Mouse (Mus musculus) B cell, adult 2 months (primary cell): ENCODE measurements around the gene Trpm8.

Experiments
- DNase-seq, 2 experiments: peaks; one replicate each; pipeline ENCODE4 v3.0.0; 2022

Trpm8 gene

DNA sequence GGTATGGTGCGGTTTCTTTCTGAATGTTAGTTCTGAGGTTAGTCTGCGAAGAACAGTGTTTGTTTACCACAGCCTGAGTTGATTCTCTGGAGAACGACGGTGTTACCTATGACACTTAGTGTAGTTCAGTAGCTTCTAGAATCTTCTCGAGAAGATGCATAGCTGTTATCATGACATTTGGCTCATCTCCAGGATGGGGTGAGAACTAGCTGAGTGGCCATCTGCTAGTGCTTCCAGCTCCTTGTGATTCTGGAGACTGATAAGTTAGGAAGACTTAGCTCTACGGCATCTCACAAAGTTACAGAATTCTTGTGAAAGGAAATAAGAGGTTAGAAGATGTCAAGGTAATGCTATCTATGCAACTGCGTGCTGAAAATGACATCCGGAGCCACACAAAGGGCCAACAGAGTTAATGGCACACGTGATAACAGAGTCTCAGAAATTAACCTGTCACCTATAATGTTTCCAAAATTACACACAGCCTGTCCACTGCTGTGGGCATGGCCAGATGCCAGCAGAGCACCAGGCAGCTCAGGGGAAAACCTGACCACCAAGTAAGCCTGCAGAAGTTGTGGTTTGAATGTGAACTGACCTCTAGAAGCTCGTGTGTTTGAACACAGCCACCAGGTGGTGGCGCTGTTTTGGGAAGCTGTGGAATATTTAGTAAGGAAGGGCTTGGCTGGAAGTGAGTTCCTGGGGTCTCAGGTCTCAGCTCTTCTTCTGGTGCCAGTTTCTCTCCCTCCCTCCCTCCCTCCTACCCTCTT is 89.6 kb downstream of the Trpm8 start:
- DNase-seq = no peak

DNA sequence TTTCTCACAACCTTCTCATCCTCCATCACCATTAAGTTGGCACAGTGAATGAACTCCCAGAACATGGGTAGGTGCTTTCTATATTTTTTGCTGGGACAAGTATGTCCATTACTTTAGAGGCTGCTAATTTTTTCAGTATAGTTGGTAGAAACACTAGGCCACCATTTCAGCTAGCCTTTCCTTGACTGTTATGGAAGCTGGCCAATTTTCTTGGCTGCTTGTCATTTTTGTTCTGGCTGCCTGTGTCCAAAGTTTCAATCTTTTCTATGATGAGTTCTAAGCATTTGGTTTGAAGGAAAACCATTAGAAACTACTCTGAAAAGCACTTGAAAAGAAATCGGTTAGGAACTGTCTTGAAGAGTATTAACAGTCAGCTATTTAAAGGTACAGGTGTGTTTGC is 101.0 kb downstream of the Trpm8 start:
- no peak for DNase-seq

DNA sequence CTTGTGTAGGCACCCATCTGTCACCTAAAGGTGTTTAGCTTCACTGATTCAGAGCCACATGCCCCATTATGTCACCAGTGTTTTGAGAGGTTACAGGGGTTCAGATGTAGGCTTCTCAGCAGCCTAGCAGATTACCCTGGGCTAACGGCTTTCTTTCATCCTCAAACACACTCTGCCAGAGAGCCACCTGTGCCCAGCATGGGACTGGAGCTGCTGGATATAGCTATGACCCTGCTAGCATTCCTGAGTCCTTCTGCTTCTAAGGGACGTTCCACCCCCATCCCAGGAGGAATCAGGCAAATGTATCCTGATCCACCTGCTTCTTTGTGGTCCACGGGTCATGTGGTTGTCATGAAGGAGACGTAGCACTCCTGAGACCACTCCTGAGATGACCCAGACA is 114.2 kb downstream of the Trpm8 start:
- DNase-seq = no peak

DNA sequence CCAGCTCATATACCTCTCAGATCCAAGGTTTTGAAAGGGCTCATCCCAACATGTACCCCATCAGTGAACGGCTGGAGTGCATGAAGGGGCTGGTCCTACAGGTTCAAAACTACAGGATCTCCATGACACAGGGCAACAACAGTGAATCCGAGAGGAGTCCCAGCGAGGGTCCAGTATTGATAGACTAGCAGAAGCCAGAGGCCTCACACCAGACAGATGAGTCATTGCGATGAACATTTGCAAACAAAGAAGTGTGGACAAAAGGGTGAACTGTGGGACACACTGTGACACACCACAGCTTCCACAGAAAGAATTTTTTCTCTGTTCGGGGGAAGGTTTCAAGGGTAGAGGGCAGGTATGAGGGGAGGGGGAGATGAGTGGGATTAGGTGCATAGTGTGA is 115.9 kb downstream of the Trpm8 start:
- no peak for DNase-seq

DNA sequence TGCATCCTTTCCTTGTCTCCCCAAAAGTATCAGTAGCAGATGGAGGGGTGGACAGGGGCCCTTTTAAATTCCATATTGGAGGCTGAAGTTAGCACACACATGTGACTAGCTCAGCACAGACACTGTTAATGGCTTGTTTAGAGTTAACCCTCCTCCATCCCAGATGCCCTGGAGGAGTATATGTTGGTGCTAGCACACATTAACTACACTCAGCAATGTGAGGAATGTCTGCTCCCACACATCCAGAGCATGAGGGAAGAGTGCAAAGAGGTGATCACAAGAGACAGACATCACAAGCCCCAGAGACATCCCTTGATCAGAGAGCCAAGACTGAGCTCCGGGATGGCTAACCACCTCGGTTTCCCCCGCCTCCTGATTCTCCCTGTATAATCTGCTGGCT is 125.9 kb downstream of the Trpm8 start:
- no peak for DNase-seq

DNA sequence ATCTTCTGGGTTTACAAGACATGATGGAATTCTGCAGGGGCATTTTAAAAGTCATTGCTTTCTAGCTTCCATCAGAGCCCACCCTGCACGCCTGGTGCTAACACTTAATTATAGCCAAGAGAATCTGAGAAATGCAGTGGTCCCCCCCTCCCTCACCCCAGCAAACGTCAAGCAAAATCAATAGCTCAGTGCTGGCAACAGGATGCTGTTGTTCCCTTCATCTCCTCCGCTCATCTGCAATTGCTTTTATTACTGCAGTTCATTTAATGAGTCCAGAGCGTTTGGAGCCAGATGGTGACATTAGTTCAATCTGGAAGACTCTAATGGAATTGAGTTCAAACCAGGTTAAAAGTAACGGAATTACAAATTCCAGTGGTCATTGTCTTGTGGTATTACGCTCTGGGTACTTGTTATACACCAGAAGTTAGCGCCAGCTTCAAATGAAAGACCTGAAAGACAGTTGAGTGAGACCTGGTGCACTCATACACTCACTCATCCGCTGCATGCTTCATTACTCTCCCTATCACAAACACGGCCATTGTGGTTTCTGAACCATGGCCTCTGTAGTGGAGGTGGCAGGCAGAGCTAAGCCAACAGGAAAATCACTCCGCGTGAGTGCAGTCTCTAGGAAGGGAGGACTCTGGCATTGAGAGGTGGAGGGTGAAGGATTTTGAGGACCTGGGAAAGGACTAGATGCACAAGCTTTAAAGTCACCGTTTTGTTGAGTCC is 128.8 kb downstream of the Trpm8 start:
- DNase-seq = no peak

DNA sequence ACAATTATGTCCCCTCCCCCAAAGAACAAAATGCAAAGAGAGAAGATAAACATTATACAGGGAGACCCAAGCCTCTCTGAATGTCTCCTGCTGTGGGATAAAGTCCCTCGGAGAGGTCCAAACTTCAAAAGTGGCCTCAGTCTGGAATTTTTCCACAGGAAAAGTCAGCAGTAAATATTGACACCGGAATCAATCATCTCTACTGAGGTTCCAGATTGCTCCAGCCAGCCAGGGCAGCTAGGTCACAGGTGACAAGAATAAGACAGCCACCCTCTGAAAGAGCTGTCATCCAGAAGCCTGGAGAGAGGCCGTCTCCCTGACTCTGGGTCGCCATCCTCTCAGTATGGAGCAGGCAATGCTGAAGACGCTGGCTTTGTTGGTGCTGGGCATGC is 129.3 kb downstream of the Trpm8 start, which contains the start of gene Spp2:
TSS of gene Spp2 (plus strand) at position 155 of the 392 bp plus-strand sequence.
- no peak for DNase-seq

DNA sequence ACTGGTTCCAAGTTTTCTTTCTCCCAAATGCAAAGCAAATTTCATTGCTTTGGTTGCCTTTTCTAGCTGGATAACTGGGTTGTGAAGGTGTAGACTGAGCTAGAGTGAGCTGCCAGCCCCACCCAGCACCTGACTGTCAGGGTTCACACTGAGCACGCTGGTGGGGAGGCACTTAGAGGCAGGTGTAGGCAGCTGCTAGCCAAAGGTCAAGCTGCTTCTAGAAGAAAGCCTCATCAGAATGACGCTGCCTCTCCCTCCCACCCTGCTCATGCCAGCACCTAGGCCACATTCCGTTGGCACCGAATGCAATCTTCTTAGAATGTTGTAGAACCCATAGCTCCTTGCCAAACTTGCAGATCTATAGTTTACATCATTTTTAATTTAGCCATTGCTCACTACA is 130.9 kb downstream of the Trpm8 start:
- DNase-seq = no peak

DNA sequence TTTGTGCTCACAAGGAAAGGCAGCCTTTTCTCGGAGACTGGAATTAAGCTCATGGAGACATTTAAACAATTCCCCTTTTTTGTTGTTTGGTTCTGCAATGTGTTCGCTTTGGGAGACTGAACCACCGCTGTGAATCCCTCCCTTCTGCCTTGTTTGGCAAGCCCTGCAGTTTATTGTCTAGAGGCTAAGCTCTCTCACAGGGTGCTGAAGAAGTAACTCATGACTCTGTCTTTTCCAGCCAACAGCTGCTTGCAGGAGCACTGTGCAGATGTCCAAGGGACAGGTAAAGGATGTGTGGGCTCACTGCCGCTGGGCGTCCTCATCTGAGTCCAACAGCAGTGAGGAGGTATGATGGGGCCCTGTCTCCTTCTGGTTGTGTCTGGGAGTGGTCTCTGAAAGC is 134.6 kb downstream of the Trpm8 start:
- DNase-seq = no peak

DNA sequence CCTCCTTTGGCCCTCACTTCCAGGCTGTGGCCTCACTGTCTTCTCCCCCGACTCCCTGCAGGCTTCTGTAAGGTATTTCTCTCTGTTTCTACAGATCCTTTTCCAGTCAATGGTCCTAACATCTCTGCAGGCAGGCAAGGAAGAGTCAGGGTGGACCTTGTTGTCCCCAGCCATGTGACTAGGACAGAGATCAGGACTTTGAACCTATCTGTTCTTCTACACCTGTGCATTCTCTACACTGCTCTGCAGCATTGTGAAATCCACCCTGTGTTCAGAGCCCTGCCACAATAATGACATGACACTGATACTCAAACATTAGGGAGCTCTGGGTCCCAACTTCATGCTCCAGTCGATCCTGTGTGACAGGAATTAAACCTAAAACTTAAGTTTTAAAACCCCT is 141.5 kb downstream of the Trpm8 start:
- no peak for DNase-seq

DNA sequence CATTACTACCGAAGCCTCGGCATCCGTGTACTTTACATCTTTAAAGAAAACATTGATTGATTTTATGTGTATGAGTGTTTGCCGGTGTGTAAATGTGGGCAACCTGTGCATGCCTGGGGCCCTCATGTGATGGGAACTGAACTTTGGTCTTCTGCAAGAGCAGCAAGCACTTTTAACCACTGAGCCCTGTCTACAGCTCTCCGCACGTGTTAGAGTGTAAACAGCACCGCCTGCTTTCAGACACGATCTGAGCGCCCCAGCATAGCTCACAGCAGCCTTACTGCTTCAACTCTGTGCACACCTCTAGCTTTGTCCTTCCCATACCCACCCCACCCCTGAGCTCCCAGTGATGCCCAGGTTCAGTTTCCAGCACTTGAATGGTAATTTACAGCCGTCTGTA is 144.6 kb downstream of the Trpm8 start:
- no peak for DNase-seq

DNA sequence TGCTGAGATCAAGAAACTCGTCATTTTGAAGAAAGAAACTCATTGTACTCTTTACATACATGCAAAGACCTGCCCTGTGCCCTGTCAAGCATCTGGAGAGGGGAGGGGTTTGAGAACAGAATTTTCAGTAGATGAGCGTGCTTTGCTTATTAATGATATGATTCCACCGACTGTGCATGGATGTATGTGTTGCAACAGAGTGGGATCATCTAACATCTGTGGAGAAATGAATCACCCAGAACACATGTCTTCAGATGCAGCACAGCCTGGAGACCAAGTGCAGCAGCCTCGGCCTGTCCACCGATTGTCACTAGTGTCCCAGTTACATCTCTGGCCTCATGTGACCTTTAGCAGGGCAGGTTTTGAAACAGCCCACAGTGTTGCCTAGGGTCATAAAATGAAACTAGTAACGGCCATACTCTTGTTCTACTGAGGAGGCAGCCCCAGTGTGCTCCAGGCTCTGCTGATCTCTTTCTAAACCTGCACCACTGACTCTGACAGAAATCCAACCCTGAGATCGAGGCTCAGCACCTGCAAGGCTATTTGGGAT is 145.5 kb downstream of the Trpm8 start:
- DNase-seq = no peak

DNA sequence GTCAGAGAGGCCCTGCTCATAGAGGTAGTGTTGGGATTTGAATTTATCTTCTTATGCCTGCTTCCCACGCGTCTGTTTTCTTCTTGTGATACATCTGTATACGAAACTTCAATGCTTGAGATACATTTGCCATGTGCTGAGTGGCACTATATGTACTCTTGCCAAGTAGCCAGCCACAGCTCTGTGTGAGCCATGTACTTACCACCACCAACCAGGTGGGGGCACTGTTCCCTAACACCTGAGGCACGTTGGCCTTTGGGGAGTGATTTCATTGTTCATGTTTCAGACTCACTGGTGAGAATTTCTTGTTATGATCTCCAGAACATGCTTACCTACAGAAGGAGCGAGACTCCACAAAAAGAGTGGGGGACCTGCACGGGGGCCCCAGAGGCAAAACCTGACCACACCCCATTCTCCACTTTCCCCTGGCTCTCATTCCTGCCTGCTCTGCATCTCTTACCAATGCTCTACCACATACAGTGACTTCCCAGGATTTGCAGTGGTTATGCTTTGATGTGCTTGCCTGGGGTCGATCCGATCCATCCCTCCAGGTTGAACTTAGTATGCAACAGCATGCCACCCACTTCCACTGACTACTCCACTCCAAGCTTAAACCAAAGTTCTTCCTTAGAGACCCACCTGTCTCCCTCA is 147.3 kb downstream of the Trpm8 start:
- peak; percentile 81 to 82 for DNase-seq

DNA sequence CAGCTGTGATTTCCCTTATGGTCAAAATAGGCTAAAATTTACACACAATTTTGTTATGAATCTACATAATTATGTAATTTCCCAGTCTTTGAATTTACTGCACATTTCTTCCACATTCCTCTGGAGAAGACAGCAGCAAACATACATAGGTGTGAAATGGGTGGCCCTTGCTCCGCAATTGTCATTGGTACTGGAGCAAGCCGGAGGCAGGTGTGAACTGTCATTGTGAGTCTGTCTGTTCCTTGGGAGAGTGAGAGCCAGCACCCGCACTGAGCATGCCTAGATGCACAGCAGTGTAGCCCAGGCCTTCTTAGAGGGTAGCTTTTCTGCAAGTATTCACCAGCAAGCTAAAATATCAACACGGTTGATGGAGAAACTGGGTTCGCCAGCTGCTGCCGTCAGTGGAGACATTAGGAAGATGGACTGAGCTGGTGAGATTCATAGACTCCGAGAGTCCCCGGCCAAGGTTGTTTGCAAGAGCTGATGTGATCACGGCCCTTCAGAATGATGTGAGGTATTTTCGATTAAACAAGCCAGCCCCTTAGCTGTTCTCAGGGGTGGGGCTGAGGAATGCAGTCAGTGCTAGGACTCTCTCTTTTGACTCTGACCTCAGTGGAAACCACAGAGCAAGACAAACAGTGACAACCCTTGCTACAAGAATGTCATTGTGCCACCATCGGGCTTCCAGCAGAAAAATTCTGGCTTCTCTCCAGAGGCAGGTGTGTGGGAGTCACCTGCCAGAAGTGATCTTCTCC is 150.7 kb downstream of the Trpm8 start:
- DNase-seq = no peak

DNA sequence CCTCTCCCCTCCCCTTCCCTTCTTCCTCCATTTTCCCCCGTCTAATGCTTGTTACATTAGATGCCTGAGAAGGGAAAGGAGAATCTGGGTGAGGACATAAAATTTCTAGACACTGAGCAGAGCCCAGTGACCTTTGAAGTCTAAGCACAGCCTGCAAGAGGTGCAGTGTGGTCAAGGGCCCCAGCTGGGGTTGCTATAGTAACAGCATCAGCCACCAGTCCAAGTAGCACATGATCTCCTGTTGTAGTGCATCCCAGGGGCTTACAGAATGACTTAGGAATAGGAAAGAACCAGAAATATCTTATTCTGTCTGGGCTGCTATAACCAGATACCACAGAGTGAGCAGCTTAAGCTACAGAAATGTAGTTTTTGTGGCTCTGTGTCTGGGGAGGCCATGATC is 152.0 kb downstream of the Trpm8 start:
- DNase-seq = no peak

DNA sequence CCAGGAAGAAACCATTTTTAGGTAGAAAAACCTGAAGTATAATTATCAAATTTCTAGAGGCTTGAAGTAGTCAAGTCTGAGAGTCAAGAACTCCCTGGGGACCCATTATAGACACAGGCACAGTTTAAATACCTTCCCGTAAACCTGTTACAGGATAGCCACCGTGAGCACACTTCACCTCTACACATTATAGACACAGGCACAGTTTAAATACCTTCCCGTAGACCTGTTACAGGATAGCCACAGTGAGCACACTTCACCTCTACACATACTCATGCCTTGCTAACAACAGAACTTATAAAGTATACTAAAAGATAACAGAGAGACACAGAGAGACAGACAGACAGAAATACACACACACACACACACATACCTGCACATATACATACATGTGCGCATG is 153.8 kb downstream of the Trpm8 start:
- no peak for DNase-seq

DNA sequence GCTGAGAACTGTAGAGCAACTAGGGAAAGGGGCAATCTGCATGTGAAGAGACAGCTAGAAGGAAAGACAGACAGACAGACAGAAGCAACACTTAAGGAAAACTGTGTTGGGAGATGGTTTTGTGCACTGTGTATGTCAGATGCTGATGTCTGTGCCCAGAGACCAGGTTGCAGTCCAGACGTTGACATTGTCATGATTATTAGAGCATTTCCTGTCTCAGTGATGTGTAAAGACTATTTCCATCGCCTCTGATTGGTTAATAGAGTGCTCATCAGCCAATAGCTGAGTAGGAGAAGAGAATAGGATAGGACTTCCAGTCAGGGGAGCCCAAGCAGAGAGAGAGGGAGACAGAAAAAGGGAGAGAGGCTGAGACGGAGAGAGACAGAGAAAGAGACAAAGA is 155.1 kb downstream of the Trpm8 start:
- no peak for DNase-seq

DNA sequence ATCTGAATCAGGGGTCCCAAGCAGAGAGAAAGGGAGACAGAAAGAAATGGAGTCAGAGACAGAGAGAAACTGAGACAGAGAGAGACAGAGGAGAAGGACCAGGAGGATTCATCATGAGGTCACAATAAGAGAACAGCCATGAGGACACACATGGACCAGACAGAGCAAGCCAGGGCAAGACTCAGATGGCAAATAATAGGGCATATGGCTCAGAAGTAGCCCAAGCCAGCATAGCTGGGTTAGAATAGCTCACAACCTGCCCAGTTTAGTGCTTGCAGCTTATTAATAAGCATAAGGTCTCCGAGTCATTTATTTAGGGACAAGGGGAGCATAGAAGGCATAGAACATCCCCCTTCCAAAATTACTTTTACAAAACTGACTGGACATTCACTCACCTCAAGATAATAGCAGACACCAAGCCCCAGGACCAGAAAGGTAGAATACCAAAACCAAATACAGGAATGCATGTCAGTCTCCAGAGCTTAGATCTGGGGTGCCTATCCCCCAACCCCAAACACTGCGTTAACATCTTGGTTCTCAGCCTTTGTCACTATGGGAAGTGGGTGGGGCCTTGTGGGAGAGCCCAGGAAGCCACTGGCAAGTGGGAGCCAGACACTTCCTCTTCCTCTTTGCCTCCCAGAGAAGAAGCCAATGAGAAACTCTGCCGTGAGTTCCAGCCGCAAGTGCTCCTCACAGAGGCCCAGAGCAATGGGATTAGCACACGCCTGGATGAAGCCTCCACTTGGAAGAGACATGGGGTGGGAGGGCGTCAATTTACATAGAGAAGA is 155.8 kb downstream of the Trpm8 start:
- DNase-seq = no peak

DNA sequence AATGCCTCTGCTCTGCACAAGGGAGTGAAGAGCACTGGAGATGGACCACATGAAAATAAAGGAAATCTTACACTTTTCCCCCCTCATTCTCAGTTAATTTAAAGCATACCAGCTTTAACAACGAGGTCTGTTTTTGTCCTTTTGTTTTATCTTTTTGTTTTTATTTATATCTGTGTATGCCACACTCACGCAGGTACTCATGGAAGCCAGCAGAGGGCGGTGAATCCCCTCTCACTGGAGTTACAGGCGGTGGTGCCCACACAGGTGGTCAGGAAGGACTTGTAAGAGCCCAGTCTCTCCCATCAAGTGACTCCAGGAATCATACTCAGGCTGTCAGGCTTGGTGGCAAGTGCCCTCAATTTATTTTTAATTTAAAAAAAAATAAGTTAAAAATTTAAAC is 156.6 kb downstream of the Trpm8 start:
- DNase-seq = no peak

DNA sequence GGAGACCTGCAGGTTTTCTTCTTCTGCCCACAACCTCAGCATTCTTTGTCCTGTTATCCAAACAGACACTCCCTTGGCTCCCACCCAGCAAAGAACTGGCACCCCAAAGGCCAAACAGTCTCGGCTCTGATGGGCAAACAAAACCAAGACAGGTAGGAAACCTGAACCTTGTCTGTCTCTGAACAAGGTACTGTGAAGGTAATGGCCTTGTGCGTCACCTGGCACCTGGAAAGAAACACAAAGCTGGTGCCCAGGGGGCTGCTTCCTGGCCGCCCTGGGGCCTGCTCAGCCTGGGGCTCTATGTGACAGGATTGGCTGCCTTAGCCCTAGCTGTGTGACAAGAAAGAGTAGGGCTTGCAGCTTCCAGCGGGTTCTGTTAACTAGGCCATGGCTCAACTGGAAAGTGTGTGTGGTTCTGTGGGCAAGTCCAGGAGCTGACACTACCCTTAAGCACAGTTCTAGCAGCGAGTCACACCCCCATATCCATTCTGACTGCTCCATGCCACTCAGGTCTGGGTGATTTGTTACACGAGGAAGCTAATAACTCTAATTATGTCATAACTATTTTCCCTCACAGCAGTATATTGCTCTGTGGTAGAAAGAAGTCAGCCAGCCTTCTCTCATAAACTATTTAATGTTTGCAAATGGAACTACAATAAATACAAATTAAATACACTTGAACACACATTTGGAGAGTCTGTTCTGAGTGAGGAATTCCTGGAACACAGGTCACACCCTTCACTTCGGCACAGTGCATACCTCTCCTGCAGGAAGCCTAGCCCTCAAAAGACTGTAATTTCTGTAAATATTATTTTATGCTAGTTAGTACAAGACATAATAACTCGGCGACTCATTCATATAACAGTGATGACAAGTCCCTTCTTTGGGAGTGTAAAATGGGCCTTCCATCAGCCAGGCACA is 160.0 kb downstream of the Trpm8 start:
- no peak for DNase-seq
